Mouse (Mus musculus): Measurements from ENCODE around the gene Brpf3. TPM values are rescaled to one million over a fixed set of nuclear protein-coding genes. Genes with fewer than 3 reads are reported as not detected.
A peak's percentile ranks its signal among the peaks of the same experiment; 100 is the strongest.

Brpf3 gene
- total and polyA plus RNA-seq, 2 experiments from 2014 or later = 2.7 to 27.8 TPM

DNA sequence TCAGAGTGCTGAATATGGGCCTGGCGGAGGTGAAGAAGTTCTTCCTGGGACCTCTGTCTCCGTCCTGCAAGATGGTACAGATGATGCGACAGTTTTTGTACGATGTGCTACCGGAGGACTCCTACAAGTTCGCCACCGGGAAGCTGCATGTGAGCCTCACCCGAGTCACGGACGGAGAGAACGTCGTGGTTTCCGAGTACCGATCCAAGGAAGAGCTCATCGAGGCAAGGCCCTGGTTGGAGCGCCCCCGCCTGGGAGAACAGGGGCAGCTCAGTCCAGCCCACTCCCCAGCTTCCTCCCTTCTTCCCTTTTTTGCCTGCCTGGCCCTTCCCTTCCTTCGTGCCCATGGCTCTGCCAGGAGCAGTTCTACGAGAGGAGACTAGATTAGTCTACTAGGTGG is 75.9 kb downstream of the Brpf3 start:
- no peak overlapping the region for H3K4me3 ChIP-seq (ENCODE audit: low read depth, low read length)
- H3K4me2 ChIP-seq (ENCODE audit: low read depth, low read length) = no peak overlapping the region
- H3K9ac ChIP-seq (replicated peaks; ENCODE audit: low read depth, low read length) = no peak overlapping the region
- DNase-seq (ENCODE audit: low spot score) (no peak), ATAC-seq (ENCODE audit: insufficient read depth, low read depth) (no peak)
- H3K36me3 ChIP-seq (replicated peaks; ENCODE audit: control insufficient read depth, insufficient read depth, low read length) = no peaks in the 10 kb centered on the region
- TF ChIP-seq EP300 (IDR thresholded peaks at IDR 0.05; ENCODE audit: low read depth) (no peak), CTCF (IDR thresholded peaks at IDR 0.05; ENCODE audit: low read depth) (peak; percentile 18; the same call in 1 of the 2 replicates)
- peaks cover 15% of the 10 kb centered on the region for H3K27me3 ChIP-seq (ENCODE audit: control insufficient read depth, insufficient read depth, low read length)
- WGBS = 25% methylated on average over 18 of the region's 19 CpGs
- no peaks in the 10 kb centered on the region for H3K9me3 ChIP-seq (replicated peaks; ENCODE audit: control insufficient read depth, low read length)
- no peak overlapping the region for H3K27ac ChIP-seq (ENCODE audit: low read depth)
- peaks cover 4% of the 10 kb centered on the region; the same call in 1 of the 2 replicates for H3K4me1 ChIP-seq (ENCODE audit: control insufficient read depth, insufficient read depth)

DNA sequence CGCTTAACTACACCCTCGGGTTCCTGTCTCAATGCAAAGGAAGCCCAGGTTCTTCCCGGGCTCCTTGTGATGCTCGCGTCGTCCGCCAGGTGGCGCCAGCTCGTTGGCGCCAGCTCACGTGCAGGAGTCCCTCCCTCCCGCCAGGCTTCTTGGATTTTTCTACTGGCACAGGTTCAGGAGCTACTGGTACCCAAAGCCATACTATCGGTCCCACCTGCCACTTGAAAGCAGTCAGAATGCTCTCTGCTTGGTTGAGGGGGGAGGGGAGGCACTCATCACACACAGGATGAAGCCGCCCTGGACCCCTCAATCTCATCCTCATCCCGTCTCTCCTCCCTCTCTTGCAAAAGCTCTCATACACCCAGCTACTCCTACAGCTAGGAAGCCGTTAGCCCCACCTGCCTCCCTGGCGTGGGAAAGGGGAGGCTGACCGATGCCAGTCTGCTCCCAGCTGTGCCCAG is 79.1 kb downstream of the Brpf3 start:
- Histone ChIP-seq H3K27me3 (ENCODE audit: control insufficient read depth, insufficient read depth, low read length) (peaks cover 15% of the 10 kb centered on the region), H3K4me2 (ENCODE audit: low read depth, low read length) (no peak overlapping the region), H3K27ac (ENCODE audit: low read depth) (no peak overlapping the region), H3K4me1 (ENCODE audit: control insufficient read depth, insufficient read depth) (peaks cover 2% of the 10 kb centered on the region; the same call in 1 of the 2 replicates), H3K4me3 (ENCODE audit: low read depth, low read length) (no peak overlapping the region), H3K36me3 (replicated peaks; ENCODE audit: control insufficient read depth, insufficient read depth, low read length) (no peaks in the 10 kb centered on the region), H3K9ac (replicated peaks; ENCODE audit: low read depth, low read length) (no peak overlapping the region), H3K9me3 (replicated peaks; ENCODE audit: control insufficient read depth, low read length) (no peaks in the 10 kb centered on the region)
- ATAC-seq (ENCODE audit: insufficient read depth, low read depth) (no peak), DNase-seq (ENCODE audit: low spot score) (peak; percentile 57)
- TF ChIP-seq CTCF (IDR thresholded peaks at IDR 0.05; ENCODE audit: low read depth) (peak; percentile 86), EP300 (IDR thresholded peaks at IDR 0.05; ENCODE audit: low read depth) (no peak)
- WGBS = 4% methylated on average over 17 of the region's 18 CpGs

DNA sequence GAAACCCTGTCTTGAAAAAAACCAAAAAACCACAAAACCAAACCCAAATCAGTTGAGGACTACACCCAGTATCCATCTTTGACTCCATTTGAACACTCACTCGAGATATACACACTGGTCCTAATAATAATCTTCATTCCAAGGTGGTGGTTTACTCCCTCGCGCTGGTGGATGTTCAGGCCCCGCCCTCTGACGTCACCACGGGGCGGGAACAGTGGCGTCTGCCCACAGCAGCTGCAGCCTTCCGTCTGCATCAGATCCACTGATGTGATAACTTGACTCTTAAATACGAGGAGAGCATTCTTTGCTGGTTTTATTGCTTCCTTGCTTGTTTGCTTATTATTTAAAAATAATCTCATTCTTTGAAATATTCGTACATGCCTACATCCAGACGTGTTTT is 81.4 kb downstream of the Brpf3 start:
- Histone ChIP-seq H3K9me3 (replicated peaks; ENCODE audit: control insufficient read depth, low read length) (no peaks in the 10 kb centered on the region), H3K4me1 (ENCODE audit: control insufficient read depth, insufficient read depth) (no peaks in the 10 kb centered on the region), H3K27ac (ENCODE audit: low read depth) (no peak overlapping the region), H3K4me3 (ENCODE audit: low read depth, low read length) (no peak overlapping the region), H3K9ac (replicated peaks; ENCODE audit: low read depth, low read length) (no peak overlapping the region), H3K36me3 (replicated peaks; ENCODE audit: control insufficient read depth, insufficient read depth, low read length) (no peaks in the 10 kb centered on the region), H3K4me2 (ENCODE audit: low read depth, low read length) (no peak overlapping the region), H3K27me3 (ENCODE audit: control insufficient read depth, insufficient read depth, low read length) (peaks cover 15% of the 10 kb centered on the region)
- TF ChIP-seq CTCF (IDR thresholded peaks at IDR 0.05; ENCODE audit: low read depth) = no peak
- no peak for TF ChIP-seq EP300 (IDR thresholded peaks at IDR 0.05; ENCODE audit: low read depth)
- 4% methylated on average over 12 of the region's 12 CpGs for WGBS
- DNase-seq (ENCODE audit: low spot score) (peak; percentile 18), ATAC-seq (ENCODE audit: insufficient read depth, low read depth) (no peak)

DNA sequence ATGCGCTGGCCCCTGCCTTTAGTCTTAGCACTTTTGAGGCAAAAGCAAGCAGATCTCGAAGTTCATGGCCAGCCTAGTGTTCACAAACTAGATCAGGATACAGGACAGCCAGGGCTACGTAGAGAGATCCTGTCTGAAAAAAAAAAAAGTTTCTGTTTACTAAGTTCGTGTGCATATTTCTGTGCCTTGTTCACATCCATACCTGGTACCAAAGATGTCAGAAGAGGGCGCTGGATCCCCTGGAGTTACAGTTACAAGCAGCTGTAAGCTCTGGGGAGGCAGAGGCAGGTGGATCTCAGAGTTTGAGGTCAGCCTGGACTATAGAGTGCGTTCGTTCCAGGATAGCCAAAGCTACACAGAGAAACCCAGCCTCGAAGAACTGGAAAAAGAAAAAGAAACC is 81.9 kb downstream of the Brpf3 start:
- ATAC-seq (ENCODE audit: insufficient read depth, low read depth) (no peak), DNase-seq (ENCODE audit: low spot score) (no peak)
- Histone ChIP-seq H3K9me3 (replicated peaks; ENCODE audit: control insufficient read depth, low read length) (no peaks in the 10 kb centered on the region), H3K4me1 (ENCODE audit: control insufficient read depth, insufficient read depth) (no peaks in the 10 kb centered on the region), H3K4me3 (ENCODE audit: low read depth, low read length) (no peak overlapping the region), H3K27me3 (ENCODE audit: control insufficient read depth, insufficient read depth, low read length) (peaks cover 15% of the 10 kb centered on the region), H3K9ac (replicated peaks; ENCODE audit: low read depth, low read length) (no peak overlapping the region), H3K4me2 (ENCODE audit: low read depth, low read length) (no peak overlapping the region), H3K27ac (ENCODE audit: low read depth) (no peak overlapping the region), H3K36me3 (replicated peaks; ENCODE audit: control insufficient read depth, insufficient read depth, low read length) (no peaks in the 10 kb centered on the region)
- TF ChIP-seq CTCF (IDR thresholded peaks at IDR 0.05; ENCODE audit: low read depth) (no peak), EP300 (IDR thresholded peaks at IDR 0.05; ENCODE audit: low read depth) (no peak)
- 55% methylated on average over 8 of the region's 8 CpGs for WGBS

DNA sequence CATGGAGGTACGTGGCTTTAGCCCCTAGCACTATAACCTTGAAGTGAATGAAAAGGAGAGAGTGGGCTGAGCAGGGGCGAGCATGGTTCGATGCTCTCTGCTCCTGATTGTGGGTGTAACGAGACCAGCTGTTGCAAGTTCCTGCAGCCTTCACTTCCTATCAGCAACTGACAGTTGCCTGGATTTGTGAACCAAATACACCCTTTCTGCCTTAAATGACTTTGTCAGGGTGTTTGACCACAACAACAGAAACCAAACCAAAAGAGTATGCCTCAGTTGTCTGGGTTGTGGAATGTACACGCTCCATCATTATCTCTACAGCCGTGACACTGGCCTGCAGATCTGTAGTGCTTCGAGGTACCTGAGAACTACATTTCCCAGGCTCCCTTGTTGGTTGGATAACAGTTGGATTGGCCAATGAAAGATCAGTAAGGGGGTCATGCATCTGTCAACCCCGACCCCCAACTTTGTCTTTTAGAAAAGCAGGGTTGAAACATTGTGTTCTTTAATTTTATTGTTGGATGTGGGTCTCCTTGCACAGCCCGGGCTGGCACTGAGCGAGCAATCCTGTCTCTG is 83.1 kb downstream of the Brpf3 start:
- H3K4me2 ChIP-seq (ENCODE audit: low read depth, low read length) = no peak overlapping the region
- no peak overlapping the region for H3K9ac ChIP-seq (replicated peaks; ENCODE audit: low read depth, low read length)
- WGBS = 56% methylated on average over 10 of the region's 10 CpGs
- no peaks in the 10 kb centered on the region for H3K9me3 ChIP-seq (replicated peaks; ENCODE audit: control insufficient read depth, low read length)
- no peak for DNase-seq (ENCODE audit: low spot score)
- H3K4me1 ChIP-seq (ENCODE audit: control insufficient read depth, insufficient read depth) = no peaks in the 10 kb centered on the region
- no peaks in the 10 kb centered on the region for H3K36me3 ChIP-seq (replicated peaks; ENCODE audit: control insufficient read depth, insufficient read depth, low read length)
- no peak overlapping the region for H3K27ac ChIP-seq (ENCODE audit: low read depth)
- no peak for TF ChIP-seq EP300 (IDR thresholded peaks at IDR 0.05; ENCODE audit: low read depth)
- no peak for TF ChIP-seq CTCF (IDR thresholded peaks at IDR 0.05; ENCODE audit: low read depth)
- ATAC-seq (ENCODE audit: insufficient read depth, low read depth) = no peak
- H3K4me3 ChIP-seq (ENCODE audit: low read depth, low read length) = no peak overlapping the region
- peaks cover 15% of the 10 kb centered on the region for H3K27me3 ChIP-seq (ENCODE audit: control insufficient read depth, insufficient read depth, low read length)

DNA sequence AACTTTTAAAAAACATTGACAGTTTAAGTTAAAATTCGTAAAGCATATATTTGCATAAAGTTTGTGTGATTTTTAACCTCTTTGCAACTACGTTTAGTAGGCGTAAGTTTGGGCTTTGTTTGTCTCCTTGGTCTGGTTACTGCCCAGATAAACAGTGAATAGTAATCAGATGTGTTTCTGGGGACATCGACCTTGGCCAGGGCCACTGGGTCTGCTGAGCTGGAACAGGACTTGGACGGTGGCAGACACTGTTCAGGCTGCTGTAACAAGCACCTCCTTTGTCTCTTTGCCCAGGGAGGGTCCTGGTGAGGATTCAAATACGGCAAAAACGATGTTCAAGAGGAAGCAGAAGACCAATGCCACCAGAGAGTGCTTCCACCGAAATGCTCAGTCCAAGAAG is 84.3 kb downstream of the Brpf3 start:
- 72% methylated on average over 8 of the region's 8 CpGs for WGBS
- no peaks in the 10 kb centered on the region for H3K36me3 ChIP-seq (replicated peaks; ENCODE audit: control insufficient read depth, insufficient read depth, low read length)
- H3K4me1 ChIP-seq (ENCODE audit: control insufficient read depth, insufficient read depth) = no peaks in the 10 kb centered on the region
- H3K27me3 ChIP-seq (ENCODE audit: control insufficient read depth, insufficient read depth, low read length) = peaks cover 13% of the 10 kb centered on the region
- H3K9me3 ChIP-seq (replicated peaks; ENCODE audit: control insufficient read depth, low read length) = no peaks in the 10 kb centered on the region
- no peak overlapping the region for H3K9ac ChIP-seq (replicated peaks; ENCODE audit: low read depth, low read length)
- DNase-seq (ENCODE audit: low spot score) = no peak
- H3K4me2 ChIP-seq (ENCODE audit: low read depth, low read length) = no peak overlapping the region
- no peak overlapping the region for H3K27ac ChIP-seq (ENCODE audit: low read depth)
- no peak for ATAC-seq (ENCODE audit: insufficient read depth, low read depth)
- H3K4me3 ChIP-seq (ENCODE audit: low read depth, low read length) = no peak overlapping the region
- no peak for TF ChIP-seq EP300 (IDR thresholded peaks at IDR 0.05; ENCODE audit: low read depth)

Data from heart, postnatal 0 days (tissue).